Mouse (Mus musculus) lung, adult 2 months (tissue): ENCODE results near the gene Bdkrb1.

Source experiments
- CTCF ChIP-seq: fragments of 200-500 bp; IDR thresholded peaks from 2 replicates; pipeline ENCODE4 v1.5.1; 2011; ENCODE audit warnings: mild to moderate bottlenecking, low read length, control low read depth; ENCODE audit not compliant: insufficient read depth
- POLR2A ChIP-seq: fragments of 200-500 bp; IDR thresholded peaks from 2 replicates; pipeline ENCODE4 v1.6.1; 2011; ENCODE audit warnings: low read depth, mild to moderate bottlenecking, control low read depth, low read length, borderline replicate concordance; ENCODE audit errors: extremely low read depth

GRCm38 (mm10) chr12:105597135-105597534 is 5.8 kb upstream of the Bdkrb1 start:
- TF ChIP-seq POLR2A (no peak), CTCF (no peak)
